Mouse (Mus musculus) liver (tissue): ENCODE results near the gene Avl9.

ENCODE experiments used
- DNase-seq: peaks from one replicate; pipeline ENCODE4 v3.0.0-alpha.2; 2020; ENCODE audit warnings: mixed read lengths

Gene Avl9

DNA sequence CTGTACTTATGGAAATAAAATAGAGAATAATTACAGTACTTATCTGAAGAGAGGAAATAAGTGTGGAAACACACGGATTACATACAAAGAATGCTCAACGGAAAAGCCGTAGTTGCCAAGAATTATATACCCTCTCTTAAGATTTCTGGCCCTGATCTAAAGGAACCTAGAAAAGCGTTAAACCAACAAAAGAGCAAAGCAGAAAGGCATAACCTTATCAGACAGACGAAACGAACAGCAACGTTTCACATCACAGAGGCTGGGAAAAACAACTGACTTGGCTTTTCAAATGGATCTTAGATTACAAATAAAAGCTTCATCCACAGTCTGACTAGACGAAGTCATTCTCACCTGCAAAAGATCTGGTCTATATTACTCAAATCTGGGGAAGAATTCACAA lies 81.5 kb downstream of the Avl9 start:
- no peak for DNase-seq

DNA sequence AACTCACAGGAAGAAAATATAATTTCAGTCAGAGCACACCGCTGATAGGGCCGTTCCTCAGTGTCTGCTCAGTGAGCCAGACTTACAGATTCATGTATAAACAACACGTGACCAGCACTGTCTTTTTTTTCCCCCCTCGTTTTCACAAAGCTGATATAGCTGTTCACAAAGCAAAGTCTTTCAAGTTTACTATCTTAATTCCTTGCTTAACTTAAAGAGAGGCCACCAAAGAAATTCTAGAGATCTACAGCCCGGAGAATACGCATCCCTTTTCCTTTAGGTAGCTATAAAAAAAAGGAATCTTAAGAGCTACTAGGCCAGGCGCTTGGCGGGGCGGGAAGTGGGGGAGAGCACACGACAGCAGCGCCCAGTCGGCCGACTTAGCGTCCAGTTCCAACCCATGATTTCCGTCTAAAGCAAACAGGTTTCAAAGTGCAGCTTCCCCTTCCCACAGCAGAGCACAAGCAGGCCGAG lies 82.0 kb downstream of the Avl9 start:
- DNase-seq: peak; percentile 57

GRCm38 (mm10) chr6:56797311-56798151 lies 82.8 kb downstream of the Avl9 start, which contains the start of gene Kbtbd2:
TSS of gene Kbtbd2 (minus strand) at chr6:56797813.
- peak; percentile 96 for DNase-seq

DNA sequence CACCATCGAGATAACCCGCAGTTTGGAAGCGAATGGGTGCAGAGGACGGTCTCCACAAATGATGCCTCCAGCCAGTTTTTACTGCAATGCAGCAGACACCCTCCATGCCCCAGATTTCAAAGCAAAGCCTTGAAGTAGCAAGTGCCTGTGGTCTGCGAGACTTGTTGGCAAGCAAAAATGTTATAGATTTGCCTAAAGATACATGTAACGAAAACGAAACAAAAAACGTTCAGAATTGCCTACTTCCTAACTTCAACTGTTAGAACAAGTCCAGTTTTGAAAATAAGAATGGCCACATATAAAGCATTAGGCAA lies 83.4 kb downstream of the Avl9 start:
- no peak for DNase-seq

- no peak for DNase-seq
Measured at GRCm38 (mm10) chr6:56805026-56805425, 90.3 kb downstream of the Avl9 start.

- no peak for DNase-seq
Measured at GRCm38 (mm10) chr6:56806195-56806594, 91.5 kb downstream of the Avl9 start.

- DNase-seq: peak; percentile 20
Measured at GRCm38 (mm10) chr6:56808656-56809055, 94.0 kb downstream of the Avl9 start.
